Mouse (Mus musculus) intestine, postnatal 0 days (tissue): ENCODE data around the gene Vps33b. TPM values are rescaled to one million over a fixed set of nuclear protein-coding genes. Genes with fewer than 3 reads are reported as not detected.

Experiments
- ATAC-seq: fragments of 200-750 bp; cut with Nextera tagmentation; 2 replicates; pipeline ENCODE4 v1.8.0; 2017; ENCODE audit warnings: mild to moderate bottlenecking, moderate TSS enrichment, moderate library complexity
- H3K27ac ChIP-seq: fragments of 300-500 bp; sonication (generic); 2 replicates; pipeline ENCODE4 v1.5.1; 2014; ENCODE audit warnings: mild to moderate bottlenecking, low read depth, low read length, moderate library complexity
- H3K27me3 ChIP-seq: fragments of 300-500 bp; sonication (generic); replicated peaks from 2 replicates; pipeline ENCODE4 v1.6.1; 2014; ENCODE audit warnings: low read length, mixed read lengths; ENCODE audit not compliant: control insufficient read depth, insufficient read depth
- H3K36me3 ChIP-seq: fragments of 300-500 bp; sonication (generic); 2 replicates; pipeline ENCODE4 v1.6.1; 2014; ENCODE audit warnings: mild to moderate bottlenecking, moderate library complexity; ENCODE audit not compliant: control insufficient read depth, insufficient read depth
- H3K4me1 ChIP-seq: fragments of 300-500 bp; sonication (generic); replicated peaks from 2 replicates; pipeline ENCODE4 v1.6.1; 2014; ENCODE audit warnings: antibody characterized with exemption, low read length, mixed read lengths; ENCODE audit not compliant: control insufficient read depth, insufficient read depth
- H3K4me2 ChIP-seq: fragments of 300-500 bp; sonication (generic); replicated peaks from 2 replicates; pipeline ENCODE4 v1.6.1; 2014; ENCODE audit warnings: low read depth, mild to moderate bottlenecking, moderate library complexity
- H3K4me3 ChIP-seq: fragments of 300-500 bp; sonication (generic); 2 replicates; pipeline ENCODE4 v1.5.1; 2014; ENCODE audit warnings: low read depth, low read length
- H3K9ac ChIP-seq: fragments of 300-500 bp; sonication (generic); 2 replicates; pipeline ENCODE4 v1.6.1; 2014; ENCODE audit warnings: mild to moderate bottlenecking, low read depth, low read length
- H3K9me3 ChIP-seq: fragments of 300-500 bp; sonication (generic); 2 replicates; pipeline ENCODE4 v1.6.1; 2016; ENCODE audit warnings: mixed run types; ENCODE audit not compliant: control insufficient read depth
- CTCF ChIP-seq: sonication (generic); IDR thresholded peaks from 2 replicates; pipeline ENCODE4 v1.5.1; 2016; ENCODE audit warnings: low read depth, mild to moderate bottlenecking, control low read depth, antibody characterized with exemption, moderate library complexity
- WGBS: fragments of 180-500 bp; shearing (Covaris S2); extraction: QIAGEN DNeasy Blood & Tissue Kit; methylation state at CpG from one replicate; pipeline ENCODE4 v1.1.7; 2014; 5-methylcytosine and 5-hydroxymethylcytosine counted together
- polyA plus RNA-seq: library from polyadenylated mRNA; unstranded; fragments of >200 nt; fragmentation: Nextera tagmentation; extraction: Ambion mirVana; gene quantifications from 2 replicates; pipeline ENCODE4 v1.2.1, GENCODE M21; 2015

Vps33b gene
- polyA plus RNA-seq, 1 experiment from 2014 or later: 12.9 TPM

DNA sequence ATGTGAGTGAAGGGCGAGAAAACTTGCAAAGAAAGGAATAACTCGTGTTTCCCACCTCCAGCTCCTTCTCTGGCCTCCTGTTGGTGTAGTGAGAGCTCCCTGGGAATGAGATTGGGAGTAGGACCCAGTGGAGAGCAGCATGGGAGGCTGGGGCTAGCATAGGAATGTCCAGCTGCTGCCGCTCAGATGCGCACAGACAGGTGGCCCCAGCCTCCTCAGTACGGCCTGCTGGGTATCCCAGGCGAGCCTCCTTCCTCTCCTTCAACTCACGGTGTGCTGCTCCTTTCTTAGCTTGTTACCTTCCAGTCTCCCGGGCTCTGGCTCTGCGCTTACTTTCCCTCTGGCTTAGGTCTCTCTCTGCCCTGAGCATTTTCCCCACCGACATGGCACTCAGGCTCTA is 10.6 kb downstream of the Vps33b start:
- H3K27me3 ChIP-seq: no peaks in the 10 kb centered on the region
- H3K4me1 ChIP-seq: no peaks in the 10 kb centered on the region
- H3K4me2 ChIP-seq: no peak overlapping the region
- TF ChIP-seq CTCF: no peak
- H3K9ac ChIP-seq: no peak overlapping the region
- H3K27ac ChIP-seq: no peak overlapping the region
- no peak for ATAC-seq
- H3K36me3 ChIP-seq: peaks cover 49% of the 10 kb centered on the region
- 87% methylated on average over 10 of the region's 10 CpGs for WGBS
- H3K9me3 ChIP-seq: no peaks in the 10 kb centered on the region
- no peak overlapping the region for H3K4me3 ChIP-seq

DNA sequence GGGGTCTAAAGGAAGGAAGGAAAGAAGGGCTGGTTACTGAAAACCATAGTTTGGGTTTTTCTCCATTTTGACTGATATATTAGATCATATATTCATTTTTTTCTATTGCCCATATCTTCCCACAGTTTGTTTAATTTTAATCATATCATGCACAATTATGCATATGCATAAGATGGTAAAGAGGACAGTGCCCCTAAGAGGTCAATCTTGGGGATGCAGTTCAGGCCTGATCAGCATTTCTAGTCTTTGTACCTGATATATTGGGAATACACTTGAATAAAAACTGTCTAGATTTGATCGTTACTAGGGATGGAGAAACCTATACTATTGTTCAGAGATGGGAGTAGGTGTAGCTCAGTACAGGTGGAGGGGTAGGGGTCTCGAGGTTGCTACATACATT is 11.5 kb downstream of the Vps33b start:
- no peak overlapping the region for H3K27ac ChIP-seq
- no peaks in the 10 kb centered on the region for H3K27me3 ChIP-seq
- no peaks in the 10 kb centered on the region for H3K9me3 ChIP-seq
- ATAC-seq: no peak
- WGBS: 93% methylated on average over 2 of the region's 2 CpGs
- no peak overlapping the region for H3K4me2 ChIP-seq
- no peak overlapping the region for H3K9ac ChIP-seq
- no peak overlapping the region for H3K4me3 ChIP-seq
- TF ChIP-seq CTCF: peak; percentile 50
- no peaks in the 10 kb centered on the region for H3K4me1 ChIP-seq
- peaks cover 52% of the 10 kb centered on the region for H3K36me3 ChIP-seq

DNA sequence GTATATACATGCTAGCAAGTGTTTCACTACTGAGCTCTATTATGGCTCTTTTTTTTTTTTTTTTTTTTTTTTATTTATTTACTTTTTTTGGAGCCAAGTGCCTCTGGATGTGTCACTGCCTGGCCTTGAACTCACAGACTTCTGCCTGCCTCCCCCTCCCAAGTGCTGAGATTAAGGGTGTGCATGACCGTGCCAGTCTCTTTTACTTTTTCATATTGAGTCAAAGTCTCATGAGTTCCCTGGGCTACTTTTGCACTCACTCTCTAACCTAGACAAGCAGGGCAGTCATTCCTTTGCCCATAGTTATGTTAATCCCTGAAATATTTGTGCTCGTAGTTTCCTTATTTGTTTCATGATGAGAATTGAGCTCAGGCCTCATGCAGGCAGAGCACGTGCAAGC is 12.2 kb downstream of the Vps33b start:
- no peaks in the 10 kb centered on the region for H3K27me3 ChIP-seq
- H3K27ac ChIP-seq: no peak overlapping the region
- ATAC-seq: no peak
- no peaks in the 10 kb centered on the region for H3K9me3 ChIP-seq
- H3K4me3 ChIP-seq: no peak overlapping the region
- no peak overlapping the region for H3K9ac ChIP-seq
- no peak overlapping the region for H3K4me2 ChIP-seq
- TF ChIP-seq CTCF: no peak
- H3K36me3 ChIP-seq: peaks cover 50% of the 10 kb centered on the region
- WGBS: 77% methylated on average over 3 of the region's 3 CpGs
- no peaks in the 10 kb centered on the region for H3K4me1 ChIP-seq

DNA sequence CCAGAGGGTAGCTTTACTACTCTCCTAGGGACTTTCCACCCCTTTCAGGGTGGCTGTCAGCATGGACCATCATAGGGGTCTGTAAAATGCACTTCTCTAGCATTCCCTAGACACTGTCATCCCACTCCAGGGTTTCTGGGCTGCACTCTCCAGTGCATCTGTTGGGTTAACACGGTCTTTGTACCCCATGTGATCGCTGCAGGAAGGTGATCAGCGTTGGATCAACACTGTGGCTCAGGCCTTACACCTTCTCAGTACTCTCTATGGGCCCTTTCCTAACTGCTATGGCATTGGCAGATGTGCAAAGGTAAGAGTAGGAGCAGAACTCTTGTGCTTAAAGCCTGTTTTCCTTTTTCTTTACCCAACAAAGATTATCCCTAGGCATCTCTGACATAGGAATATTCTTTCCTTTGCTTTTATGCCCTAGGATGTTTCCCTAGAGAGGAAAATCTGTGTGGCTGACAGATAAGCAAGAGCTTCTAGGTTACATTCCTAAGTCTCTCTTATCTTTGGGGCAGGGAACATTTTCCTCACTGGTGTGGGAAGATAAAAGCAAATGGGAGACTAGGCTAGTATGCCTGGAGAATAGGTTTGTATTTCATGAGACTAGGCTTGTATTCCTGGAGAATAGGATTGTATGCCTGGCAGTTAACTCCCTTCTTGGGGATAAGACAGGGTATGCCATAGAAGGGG is 13.9 kb downstream of the Vps33b start:
- peak overlapping the region; percentile 55 for H3K27ac ChIP-seq
- peak; percentile 49; the same call in 1 of the 2 replicates for ATAC-seq
- no peak for TF ChIP-seq CTCF
- no peaks in the 10 kb centered on the region for H3K9me3 ChIP-seq
- H3K36me3 ChIP-seq: peaks cover 62% of the 10 kb centered on the region
- H3K4me3 ChIP-seq: no peak overlapping the region
- no peak overlapping the region for H3K9ac ChIP-seq
- 48% methylated on average over 3 of the region's 3 CpGs for WGBS
- no peak overlapping the region for H3K4me2 ChIP-seq
- no peaks in the 10 kb centered on the region for H3K4me1 ChIP-seq
- no peaks in the 10 kb centered on the region for H3K27me3 ChIP-seq

DNA sequence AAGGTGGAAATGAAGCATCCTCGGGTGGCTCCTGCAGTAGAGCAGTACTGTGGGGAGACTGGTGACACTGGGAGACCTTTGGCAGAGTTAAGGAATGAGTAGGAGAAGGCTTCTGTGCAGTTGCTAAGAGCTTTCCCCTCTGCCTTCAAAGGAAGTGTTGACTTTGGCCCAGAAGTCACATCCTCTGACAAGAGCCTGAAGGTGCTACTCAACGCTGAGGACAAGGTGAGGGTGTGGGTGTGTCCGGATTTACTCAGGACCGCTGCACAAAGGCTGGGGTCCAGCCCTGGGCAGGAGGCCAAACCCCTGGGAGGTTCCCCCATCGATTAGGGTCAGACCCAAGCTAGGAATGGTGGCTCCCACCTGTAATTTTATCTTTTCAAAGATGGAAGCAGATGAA is 14.9 kb downstream of the Vps33b start:
- Histone ChIP-seq H3K9me3 (no peaks in the 10 kb centered on the region), H3K27me3 (no peaks in the 10 kb centered on the region), H3K36me3 (peaks cover 52% of the 10 kb centered on the region), H3K27ac (peak overlapping the region; percentile 62), H3K4me2 (no peak overlapping the region), H3K9ac (no peak overlapping the region), H3K4me3 (no peak overlapping the region), H3K4me1 (no peaks in the 10 kb centered on the region)
- WGBS: 80% methylated on average over 5 of the region's 5 CpGs
- TF ChIP-seq CTCF: no peak
- 0 out of 2 replicates have a peak, but pooled peaks have one; percentile 22 for ATAC-seq

DNA sequence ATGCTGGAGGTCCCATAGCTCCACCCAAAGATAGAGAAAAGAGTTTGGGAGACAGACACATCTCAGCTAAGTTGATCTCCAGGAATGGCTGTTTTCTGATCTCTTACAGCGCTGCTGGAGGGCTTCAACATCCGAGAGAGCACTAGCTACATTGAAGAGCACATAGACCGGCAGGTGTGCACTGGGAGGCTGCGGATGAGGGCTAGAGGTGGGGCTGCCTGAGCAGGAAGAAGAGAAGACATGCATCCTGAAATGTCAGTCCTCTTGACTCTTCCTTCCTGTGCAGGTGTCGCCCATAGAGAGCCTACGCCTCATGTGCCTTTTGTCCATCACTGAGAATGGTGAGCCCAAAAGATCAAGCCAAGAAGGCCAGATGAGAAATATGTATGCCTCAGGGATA is 16.3 kb downstream of the Vps33b start:
- Histone ChIP-seq H3K4me1 (no peaks in the 10 kb centered on the region), H3K27me3 (no peaks in the 10 kb centered on the region), H3K27ac (no peak overlapping the region; the same call in 1 of the 2 replicates), H3K9me3 (no peaks in the 10 kb centered on the region), H3K4me3 (no peak overlapping the region), H3K36me3 (peaks cover 51% of the 10 kb centered on the region), H3K4me2 (no peak overlapping the region), H3K9ac (no peak overlapping the region)
- ATAC-seq: no peak
- 93% methylated on average over 6 of the region's 6 CpGs for WGBS
- TF ChIP-seq CTCF: no peak
